Mouse (Mus musculus): ENCODE data around the gene Kif6. TPM values are rescaled to one million over a fixed set of nuclear protein-coding genes. Genes with fewer than 3 reads are reported as not detected.

The Kif6 gene
- total and polyA plus RNA-seq, 3 experiments: 2.1 to 2.6 (median 2.3) TPM

- no peaks in the 10 kb centered on the region for H3K36me3 ChIP-seq (ENCODE audit: control insufficient read depth, insufficient read depth, low read length)
- H3K9ac ChIP-seq (ENCODE audit: low read depth, low read length): no peak overlapping the region
- intact Hi-C loops (cut with DNase I): no loop called here
- no peak for TF ChIP-seq CTCF (IDR thresholded peaks at IDR 0.05)
- TF ChIP-seq EP300 (IDR thresholded peaks at IDR 0.05; ENCODE audit: insufficient read depth, low read depth, low read length): no peak
- no peak for TF ChIP-seq POLR2A (IDR thresholded peaks at IDR 0.05; ENCODE audit: insufficient read depth, low read depth, low read length)
- no peak overlapping the region for H3K4me3 ChIP-seq
- H3K27me3 ChIP-seq (ENCODE audit: control insufficient read depth, insufficient read depth, low read length): no peaks in the 10 kb centered on the region
- no peaks in the 10 kb centered on the region for H3K4me1 ChIP-seq (ENCODE audit: control insufficient read depth, insufficient read depth, low read length)
- no peak for DNase-seq
- 90% methylated on average over 4 of the region's 4 CpGs for WGBS
- H3K27ac ChIP-seq: no peak overlapping the region
- H3K79me2 ChIP-seq (replicated peaks; ENCODE audit: control insufficient read depth, insufficient read depth, low read length): no peaks in the 10 kb centered on the region
These were observed 192.5 kb downstream of the Kif6 start for GRCm38 (mm10) chr17:49807461-49807860.

- H3K4me3 ChIP-seq: no peak overlapping the region
- 78% methylated on average over 6 of the region's 6 CpGs for WGBS
- H3K27me3 ChIP-seq (ENCODE audit: control insufficient read depth, insufficient read depth, low read length): no peaks in the 10 kb centered on the region
- intact Hi-C loops (cut with DNase I): no loop called here
- no peaks in the 10 kb centered on the region for H3K36me3 ChIP-seq (ENCODE audit: control insufficient read depth, insufficient read depth, low read length)
- no peaks in the 10 kb centered on the region for H3K79me2 ChIP-seq (replicated peaks; ENCODE audit: control insufficient read depth, insufficient read depth, low read length)
- no peak for DNase-seq
- no peaks in the 10 kb centered on the region for H3K4me1 ChIP-seq (ENCODE audit: control insufficient read depth, insufficient read depth, low read length)
- TF ChIP-seq CTCF (IDR thresholded peaks at IDR 0.05): no peak
- TF ChIP-seq POLR2A (IDR thresholded peaks at IDR 0.05; ENCODE audit: insufficient read depth, low read depth, low read length): no peak
- no peak for TF ChIP-seq EP300 (IDR thresholded peaks at IDR 0.05; ENCODE audit: insufficient read depth, low read depth, low read length)
- no peak overlapping the region for H3K9ac ChIP-seq (ENCODE audit: low read depth, low read length)
- H3K27ac ChIP-seq: no peak overlapping the region
These were observed 193.9 kb downstream of the Kif6 start for GRCm38 (mm10) chr17:49808712-49809343.

GRCm38 (mm10) chr17:49813893-49814640 is 199.1 kb downstream of the Kif6 start:
- Histone ChIP-seq H3K9ac (ENCODE audit: low read depth, low read length) (no peak overlapping the region), H3K27me3 (ENCODE audit: control insufficient read depth, insufficient read depth, low read length) (no peaks in the 10 kb centered on the region), H3K79me2 (replicated peaks; ENCODE audit: control insufficient read depth, insufficient read depth, low read length) (no peaks in the 10 kb centered on the region), H3K4me1 (ENCODE audit: control insufficient read depth, insufficient read depth, low read length) (no peaks in the 10 kb centered on the region), H3K4me3 (no peak overlapping the region), H3K36me3 (ENCODE audit: control insufficient read depth, insufficient read depth, low read length) (no peaks in the 10 kb centered on the region), H3K27ac (no peak overlapping the region)
- no peak for TF ChIP-seq POLR2A (IDR thresholded peaks at IDR 0.05; ENCODE audit: insufficient read depth, low read depth, low read length)
- no peak for TF ChIP-seq EP300 (IDR thresholded peaks at IDR 0.05; ENCODE audit: insufficient read depth, low read depth, low read length)
- TF ChIP-seq CTCF (IDR thresholded peaks at IDR 0.05): peak; percentile 16; the same call in 1 of the 2 replicates
- 79% methylated on average over 5 of the region's 5 CpGs for WGBS
- DNase-seq: peak in 1 of 2 experiments; percentile 3
- intact Hi-C loops (cut with DNase I): no loop called here

- Histone ChIP-seq H3K36me3 (ENCODE audit: control insufficient read depth, insufficient read depth, low read length) (no peaks in the 10 kb centered on the region), H3K79me2 (replicated peaks; ENCODE audit: control insufficient read depth, insufficient read depth, low read length) (no peaks in the 10 kb centered on the region), H3K4me3 (no peak overlapping the region), H3K4me1 (ENCODE audit: control insufficient read depth, insufficient read depth, low read length) (no peaks in the 10 kb centered on the region), H3K27me3 (ENCODE audit: control insufficient read depth, insufficient read depth, low read length) (no peaks in the 10 kb centered on the region; the same call in 1 of the 2 replicates), H3K27ac (no peak overlapping the region), H3K9ac (ENCODE audit: low read depth, low read length) (no peak overlapping the region)
- 33% methylated on average over 5 of the region's 5 CpGs for WGBS
- intact Hi-C loops (cut with DNase I): no loop called here
- peak in 1 of 2 experiments; percentile 1 for DNase-seq
- TF ChIP-seq CTCF (IDR thresholded peaks at IDR 0.05) (no peak), EP300 (IDR thresholded peaks at IDR 0.05; ENCODE audit: insufficient read depth, low read depth, low read length) (no peak), POLR2A (IDR thresholded peaks at IDR 0.05; ENCODE audit: insufficient read depth, low read depth, low read length) (no peak)
These were observed 201.2 kb downstream of the Kif6 start for GRCm38 (mm10) chr17:49816067-49816565.

GRCm38 (mm10) chr17:49816703-49817102 is 201.8 kb downstream of the Kif6 start:
- 52% methylated on average over 5 of the region's 5 CpGs for WGBS
- Histone ChIP-seq H3K4me1 (ENCODE audit: control insufficient read depth, insufficient read depth, low read length) (no peaks in the 10 kb centered on the region), H3K27ac (no peak overlapping the region), H3K36me3 (ENCODE audit: control insufficient read depth, insufficient read depth, low read length) (no peaks in the 10 kb centered on the region), H3K27me3 (ENCODE audit: control insufficient read depth, insufficient read depth, low read length) (no peaks in the 10 kb centered on the region; the same call in 1 of the 2 replicates), H3K9ac (ENCODE audit: low read depth, low read length) (no peak overlapping the region), H3K79me2 (replicated peaks; ENCODE audit: control insufficient read depth, insufficient read depth, low read length) (no peaks in the 10 kb centered on the region), H3K4me3 (no peak overlapping the region)
- DNase-seq: peak in 1 of 2 experiments; percentile 3
- intact Hi-C loops (cut with DNase I): no loop called here
- TF ChIP-seq CTCF (IDR thresholded peaks at IDR 0.05) (no peak), EP300 (IDR thresholded peaks at IDR 0.05; ENCODE audit: insufficient read depth, low read depth, low read length) (no peak), POLR2A (IDR thresholded peaks at IDR 0.05; ENCODE audit: insufficient read depth, low read depth, low read length) (no peak)

GRCm38 (mm10) chr17:49820203-49820602 is 205.3 kb downstream of the Kif6 start:
- Histone ChIP-seq H3K36me3 (ENCODE audit: control insufficient read depth, insufficient read depth, low read length) (no peaks in the 10 kb centered on the region), H3K4me3 (no peak overlapping the region), H3K27ac (no peak overlapping the region), H3K4me1 (ENCODE audit: control insufficient read depth, insufficient read depth, low read length) (peaks cover 4% of the 10 kb centered on the region; the same call in 1 of the 2 replicates), H3K79me2 (replicated peaks; ENCODE audit: control insufficient read depth, insufficient read depth, low read length) (no peaks in the 10 kb centered on the region), H3K9ac (ENCODE audit: low read depth, low read length) (no peak overlapping the region), H3K27me3 (ENCODE audit: control insufficient read depth, insufficient read depth, low read length) (no peaks in the 10 kb centered on the region; the same call in 1 of the 2 replicates)
- WGBS: 84% methylated on average over 4 of the region's 4 CpGs
- intact Hi-C loops (cut with DNase I): no loop called here
- no peak for DNase-seq
- TF ChIP-seq POLR2A (IDR thresholded peaks at IDR 0.05; ENCODE audit: insufficient read depth, low read depth, low read length) (no peak), CTCF (IDR thresholded peaks at IDR 0.05) (no peak), EP300 (IDR thresholded peaks at IDR 0.05; ENCODE audit: insufficient read depth, low read depth, low read length) (no peak)

Data from heart, adult 2 months (tissue).